Mouse (Mus musculus) G1E (cell line): Measurements from ENCODE around the gene Taf1c. TPM values are rescaled to one million over a fixed set of nuclear protein-coding genes. Genes with fewer than 3 reads are reported as not detected.

Experiments
- ATAC-seq: 2 replicates; pipeline ENCODE4 v1.8.0; 2016; ENCODE audit warnings: mild to moderate bottlenecking; ENCODE audit not compliant: insufficient number of reproducible peaks, poor library complexity, low FRiP score, severe bottlenecking; ENCODE audit errors: extremely low read depth
- DNase-seq: peaks from one replicate; pipeline ENCODE4 v3.0.0; 2012; ENCODE audit warnings: low spot score
- H3K27me3 ChIP-seq: 2 replicates; pipeline ENCODE4 v1.6.1; 2012; ENCODE audit warnings: mild to moderate bottlenecking, low read length, inconsistent platforms; ENCODE audit not compliant: insufficient read depth
- H3K36me3 ChIP-seq: replicated peaks from 2 replicates; pipeline ENCODE3; 2012; ENCODE audit warnings: mild to moderate bottlenecking, inconsistent platforms
- H3K4me1 ChIP-seq: 2 replicates; pipeline ENCODE4 v1.6.1; 2012; ENCODE audit warnings: low read depth, low read length, inconsistent platforms, mixed read lengths; ENCODE audit not compliant: insufficient read depth
- H3K4me3 ChIP-seq: 2 replicates; pipeline ENCODE4 v1.5.1; 2012; ENCODE audit warnings: low read depth, mild to moderate bottlenecking, inconsistent platforms, low read length, moderate library complexity, mixed read lengths
- H3K9me3 ChIP-seq: replicated peaks from 2 replicates; pipeline ENCODE4 v1.6.1; 2012; ENCODE audit warnings: inconsistent platforms
- CTCF ChIP-seq: IDR thresholded peaks from 2 replicates; pipeline ENCODE4 v1.5.1; 2012; ENCODE audit warnings: low read depth, low read length, inconsistent platforms, mixed read lengths
- GATA1 ChIP-seq: IDR thresholded peaks from 2 replicates; pipeline ENCODE4 v1.6.1; 2012; ENCODE audit warnings: borderline replicate concordance, low read length, inconsistent platforms, mixed read lengths
- GATA2 ChIP-seq: IDR thresholded peaks from 2 replicates; pipeline ENCODE4 v1.6.1; 2012; ENCODE audit warnings: low read depth, low read length, inconsistent platforms, borderline replicate concordance
- POLR2AphosphoS5 ChIP-seq: IDR thresholded peaks from 2 replicates; pipeline ENCODE4 v1.6.1; 2012; ENCODE audit warnings: low read depth, low read length, inconsistent platforms; ENCODE audit not compliant: insufficient replicate concordance
- TAL1 ChIP-seq: conservative IDR thresholded peaks from 2 replicates; pipeline ENCODE4 v1.6.1; 2012; ENCODE audit warnings: low read depth, low read length, inconsistent platforms, mixed read lengths
- polyA plus RNA-seq: library from polyadenylated mRNA; stranded (reverse); fragments of >175 nt; gene quantifications from 2 replicates; pipeline ENCODE4 v1.2.3, GENCODE M21; 2012
- total RNA-seq, 2 experiments: library from RNA; stranded (forward) in 1 of 2; stranded (reverse) in 1 of 2; fragments of 200-1000 nt in 1 of 2; fragments of >200 nt in 1 of 2; fragmentation: Nextera tagmentation in 1 of 2; gene quantifications; 2 replicates each; pipeline ENCODE4 v1.2.3; 2014 to 2017

Taf1c gene
- total and polyA plus RNA-seq, 3 experiments, result 6.6 to 53.2 (median 8.7) TPM

GRCm38 (mm10) chr8:119635378-119635777 is 30.4 kb upstream of the Taf1c start, which contains the start of gene Kcng4:
Gene Kcng4, minus strand, starts transcription at chr8:119635680.
- H3K9me3 ChIP-seq, result no peaks in the 10 kb centered on the region
- no peaks in the 10 kb centered on the region for H3K4me1 ChIP-seq
- no peak within 1 kb of the TSS for H3K4me3 ChIP-seq
- no peak for ATAC-seq
- H3K36me3 ChIP-seq, result no peaks in the 10 kb centered on the region
- no peak for TF ChIP-seq POLR2AphosphoS5
- no peak for TF ChIP-seq GATA2
- TF ChIP-seq CTCF, result no peak
- TF ChIP-seq TAL1, result no peak
- TF ChIP-seq GATA1, result no peak
- H3K27me3 ChIP-seq, result peaks cover 21% of the 10 kb centered on the region
- no peak for DNase-seq

GRCm38 (mm10) chr8:119634616-119635336 is 29.8 kb upstream of the Taf1c start:
- Histone ChIP-seq H3K27me3 (peaks cover 21% of the 10 kb centered on the region), H3K4me1 (no peaks in the 10 kb centered on the region), H3K36me3 (no peaks in the 10 kb centered on the region), H3K4me3 (no peak overlapping the region), H3K9me3 (no peaks in the 10 kb centered on the region)
- DNase-seq, result no peak
- no peak for ATAC-seq
- TF ChIP-seq GATA2 (no peak), TAL1 (no peak), POLR2AphosphoS5 (no peak), GATA1 (no peak), CTCF (no peak)

- DNase-seq (no peak), ATAC-seq (no peak)
- H3K4me1 ChIP-seq, result no peaks in the 10 kb centered on the region
- H3K9me3 ChIP-seq, result no peaks in the 10 kb centered on the region
- TF ChIP-seq GATA1, result no peak
- no peak for TF ChIP-seq CTCF
- TF ChIP-seq TAL1, result no peak
- no peak overlapping the region for H3K4me3 ChIP-seq
- peaks cover 21% of the 10 kb centered on the region for H3K27me3 ChIP-seq
- H3K36me3 ChIP-seq, result no peaks in the 10 kb centered on the region
Measured at GRCm38 (mm10) chr8:119632909-119633308, 27.9 kb upstream of the Taf1c start.

- TF ChIP-seq CTCF, result no peak
- TF ChIP-seq GATA1, result no peak
- TF ChIP-seq GATA2, result no peak
- no peak for TF ChIP-seq POLR2AphosphoS5
- TF ChIP-seq TAL1, result no peak
- no peak for ATAC-seq
- H3K4me3 ChIP-seq, result no peak overlapping the region
- H3K27me3 ChIP-seq, result peaks cover 19% of the 10 kb centered on the region
- H3K9me3 ChIP-seq, result no peaks in the 10 kb centered on the region
- H3K4me1 ChIP-seq, result no peaks in the 10 kb centered on the region
- H3K36me3 ChIP-seq, result no peaks in the 10 kb centered on the region
- no peak for DNase-seq
Measured at GRCm38 (mm10) chr8:119632246-119632645, 27.2 kb upstream of the Taf1c start.

GRCm38 (mm10) chr8:119630841-119631240 is 25.8 kb upstream of the Taf1c start:
- Histone ChIP-seq H3K36me3 (no peaks in the 10 kb centered on the region), H3K4me3 (no peak overlapping the region), H3K27me3 (peaks cover 16% of the 10 kb centered on the region), H3K4me1 (no peaks in the 10 kb centered on the region), H3K9me3 (no peaks in the 10 kb centered on the region)
- TF ChIP-seq GATA2 (no peak), GATA1 (no peak), TAL1 (no peak), POLR2AphosphoS5 (no peak)
- DNase-seq (no peak), ATAC-seq (no peak)

GRCm38 (mm10) chr8:119627613-119628359 is 22.8 kb upstream of the Taf1c start:
- DNase-seq, result no peak

More at GRCm38 (mm10) chr8:119627613-119628359, 22.8 kb upstream of the Taf1c start:
- Histone ChIP-seq H3K27me3 (peaks cover 6% of the 10 kb centered on the region), H3K9me3 (no peaks in the 10 kb centered on the region), H3K4me1 (no peaks in the 10 kb centered on the region), H3K36me3 (no peaks in the 10 kb centered on the region), H3K4me3 (no peak overlapping the region)
- ATAC-seq, result no peak
- no peak for TF ChIP-seq GATA2
- no peak for TF ChIP-seq TAL1
- TF ChIP-seq CTCF, result no peak
- no peak for TF ChIP-seq GATA1
- no peak for TF ChIP-seq POLR2AphosphoS5
